Mouse (Mus musculus) bone marrow, adult 2 months (tissue): ENCODE measurements around the gene Lancl2.

Source experiments
- CTCF ChIP-seq: fragments of 200-500 bp; IDR thresholded peaks from 2 replicates; pipeline ENCODE4 v1.5.1; 2011; ENCODE audit warnings: low read length, control low read depth; ENCODE audit not compliant: control insufficient read depth, insufficient read depth
- POLR2A ChIP-seq: fragments of 200-500 bp; IDR thresholded peaks from 2 replicates; pipeline ENCODE4 v1.6.1; 2011; ENCODE audit warnings: low read depth, mild to moderate bottlenecking, control low read depth, low read length, borderline replicate concordance; ENCODE audit not compliant: control insufficient read depth

GRCm38 (mm10) chr6:57744123-57744522 lies 41.8 kb downstream of the Lancl2 start:
- TF ChIP-seq CTCF (no peak), POLR2A (no peak)
